Comparison of ENCODE assay signal across 31 mouse cellular contexts in the genomic region with DNA sequence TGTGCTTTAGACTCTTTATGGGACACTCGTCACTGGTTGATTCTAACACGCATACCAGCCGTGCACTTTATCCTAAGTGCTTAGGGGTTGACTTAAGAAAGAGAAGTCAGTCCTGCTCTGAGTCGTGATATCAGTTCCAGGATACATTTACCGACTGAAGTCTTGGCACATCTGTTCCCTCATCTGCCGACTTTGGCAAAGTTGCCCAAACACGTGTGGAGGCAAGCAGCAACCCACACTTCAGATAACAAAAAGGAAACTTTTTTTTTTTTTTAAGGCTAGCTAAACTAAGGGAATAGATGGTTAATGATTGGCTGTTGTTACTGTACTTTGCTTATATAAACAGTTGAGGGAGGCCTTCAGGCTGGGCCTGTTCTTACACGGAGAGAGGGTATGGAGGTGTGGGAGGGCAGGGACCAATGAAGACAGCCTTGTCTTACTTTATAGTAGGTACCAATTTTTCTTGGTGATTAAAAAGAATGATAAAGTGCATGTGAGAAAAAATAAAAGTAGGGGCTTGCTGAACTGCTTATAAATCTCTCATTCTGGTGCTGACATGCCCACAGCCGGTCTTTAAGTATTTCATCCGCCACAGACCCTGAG.
DNase-seq lines count a peak whose midpoint lies in the region; ATAC-seq and TF ChIP-seq lines count a peak whose summit lies in the region.
"Had no signal": no experiment of that assay in that cellular context is flagged by ENCODE, and none has a peak within 500 bp of the region (broad histone marks: within the 10 kb centered on the region; RNA-seq: fewer than 3 reads in every experiment).

No protein-coding gene starts in this region.

- H3K4me1 ChIP-seq in heart, embryonic 10.5 days: peaks cover 6% of the 10 kb centered on the region; the same call in 1 of the 2 replicates
- no peaks in the 10 kb centered on the region for H3K4me1 ChIP-seq in midbrain, embryonic 11.5 days (ENCODE audit: control insufficient read depth, insufficient read depth, low read length)
- peaks cover 3% of the 10 kb centered on the region; the same call in 1 of the 2 replicates for H3K4me1 ChIP-seq in midbrain, postnatal 0 days (ENCODE audit: insufficient read depth, low read length)
- H3K4me1 ChIP-seq in limb, embryonic 10.5 days: peaks cover 30% of the 10 kb centered on the region

- H3K36me3 ChIP-seq in heart, embryonic 10.5 days: no peaks in the 10 kb centered on the region
- H3K36me3 ChIP-seq in midbrain, embryonic 11.5 days (ENCODE audit: control insufficient read depth, insufficient read depth, low read length): no peaks in the 10 kb centered on the region
- H3K36me3 ChIP-seq in midbrain, postnatal 0 days (ENCODE audit: insufficient read depth, low read length): no peaks in the 10 kb centered on the region
- H3K36me3 ChIP-seq in limb, embryonic 10.5 days: no peaks in the 10 kb centered on the region
- H3K36me3 ChIP-seq: embryonic facial prominence, embryonic 12.5 days; forebrain, embryonic 15.5 days; G1E; heart, embryonic 12.5 days; heart, embryonic 15.5 days; hindbrain, embryonic 10.5 days; hindbrain, embryonic 13.5 days had no signal

- DNase-seq in heart, embryonic 10.5 days (ENCODE audit: low spot score): peak; percentile 59
- no peak for DNase-seq in heart, adult 9 months (ENCODE audit: low spot score in 2 of 2)
- peak; percentile 54 for DNase-seq in midbrain, embryonic 11.5 days (ENCODE audit: low spot score, missing footprints)
- DNase-seq in midbrain, postnatal 0 days (ENCODE audit: low spot score): no peak
- DNase-seq in brain, adult 2 months (ENCODE audit: low read depth, low spot score): peak; percentile 45
- peak; percentile 24 for DNase-seq in limb, embryonic 10.5 days (ENCODE audit: low spot score)
- no peak for DNase-seq in frontal cortex, postnatal 25 days (ENCODE audit: low spot score in 2 of 2)
- no peak for DNase-seq in embryo, embryonic 9.5 days (ENCODE audit: extremely low spot score)
- DNase-seq: adrenal gland, adult 2 months; adrenal gland, postnatal 14 days; B cell, adult 2 months; cerebellum, adult 11-12 months; cerebellum, adult 8-10 months; cerebellum, postnatal 10 days; cerebellum, postnatal 36 days; embryo, embryonic 11 days; gastrocnemius, postnatal 10 days; gastrocnemius, postnatal 36 days; heart, adult 2 months; heart, postnatal 10 days; heart, postnatal 36 days had no signal

- no peaks in the 10 kb centered on the region for H3K9me3 ChIP-seq in heart, embryonic 10.5 days
- no peaks in the 10 kb centered on the region for H3K9me3 ChIP-seq in midbrain, embryonic 11.5 days (ENCODE audit: control insufficient read depth, low read length)
- no peaks in the 10 kb centered on the region for H3K9me3 ChIP-seq in midbrain, postnatal 0 days (ENCODE audit: low read length)
- H3K9me3 ChIP-seq in limb, embryonic 10.5 days (replicated peaks): no peaks in the 10 kb centered on the region
- H3K9me3 ChIP-seq: embryonic facial prominence, embryonic 12.5 days; forebrain, embryonic 15.5 days; heart, embryonic 12.5 days; heart, embryonic 15.5 days; hindbrain, embryonic 10.5 days; hindbrain, embryonic 13.5 days had no signal

- no peak overlapping the region for H3K4me2 ChIP-seq in midbrain, embryonic 11.5 days
- no peak overlapping the region for H3K4me2 ChIP-seq in midbrain, postnatal 0 days (ENCODE audit: low read depth, low read length, poor library complexity, severe bottlenecking)
- H3K4me2 ChIP-seq: embryonic facial prominence, embryonic 12.5 days; forebrain, embryonic 15.5 days; heart, embryonic 12.5 days; heart, embryonic 15.5 days; hindbrain, embryonic 13.5 days had no signal

- no peak overlapping the region for H3K27ac ChIP-seq in heart, embryonic 10.5 days
- H3K27ac ChIP-seq in midbrain, embryonic 11.5 days (ENCODE audit: low read depth, low read length): no peak overlapping the region
- H3K27ac ChIP-seq in midbrain, postnatal 0 days (ENCODE audit: low read depth, low read length): no peak overlapping the region
- no peak overlapping the region for H3K27ac ChIP-seq in limb, embryonic 10.5 days
- H3K27ac ChIP-seq: embryonic facial prominence, embryonic 12.5 days; forebrain, embryonic 15.5 days; heart, adult 2 months; heart, embryonic 15.5 days; hindbrain, embryonic 10.5 days; hindbrain, embryonic 13.5 days had no signal

- H3K27me3 ChIP-seq in heart, embryonic 10.5 days (ENCODE audit: insufficient read depth, poor library complexity, severe bottlenecking): no peaks in the 10 kb centered on the region
- H3K27me3 ChIP-seq in midbrain, embryonic 11.5 days (ENCODE audit: control insufficient read depth, insufficient read depth, low read length): no peaks in the 10 kb centered on the region
- H3K27me3 ChIP-seq in midbrain, postnatal 0 days (ENCODE audit: insufficient read depth, low read length): no peaks in the 10 kb centered on the region
- H3K27me3 ChIP-seq in limb, embryonic 10.5 days (ENCODE audit: low read depth, poor library complexity, severe bottlenecking): no peaks in the 10 kb centered on the region
- H3K27me3 ChIP-seq: CH12.LX; embryonic facial prominence, embryonic 12.5 days; forebrain, embryonic 15.5 days; heart, embryonic 12.5 days; heart, embryonic 15.5 days; hindbrain, embryonic 13.5 days had no signal

- TF ChIP-seq CTCF in midbrain, postnatal 0 days (IDR thresholded peaks at IDR 0.05): no peak

- H3K9ac ChIP-seq in midbrain, embryonic 11.5 days (ENCODE audit: low read length): no peak overlapping the region
- H3K9ac ChIP-seq in midbrain, postnatal 0 days (replicated peaks; ENCODE audit: low read length, poor library complexity, severe bottlenecking): no peak overlapping the region
- H3K9ac ChIP-seq: embryonic facial prominence, embryonic 12.5 days; forebrain, embryonic 15.5 days; heart, embryonic 12.5 days; heart, embryonic 15.5 days; hindbrain, embryonic 13.5 days had no signal

- WGBS in heart, embryonic 10.5 days: 62% methylated on average over 10 of the region's 10 CpGs
- WGBS in midbrain, embryonic 11.5 days: 93% methylated on average over 10 of the region's 10 CpGs
- 88% methylated on average over 10 of the region's 10 CpGs for WGBS in midbrain, postnatal 0 days
- WGBS in limb, embryonic 10.5 days: 79% methylated on average over 10 of the region's 10 CpGs

- H3K4me3 ChIP-seq in heart, embryonic 10.5 days: no peak overlapping the region
- no peak overlapping the region for H3K4me3 ChIP-seq in midbrain, embryonic 11.5 days (ENCODE audit: low read depth, low read length)
- H3K4me3 ChIP-seq in midbrain, postnatal 0 days (ENCODE audit: low read depth, low read length): no peak overlapping the region
- H3K4me3 ChIP-seq in limb, embryonic 10.5 days: no peak overlapping the region
- H3K4me3 ChIP-seq: embryonic facial prominence, embryonic 12.5 days; forebrain, embryonic 15.5 days; heart, adult 2 months; heart, embryonic 12.5 days; heart, embryonic 15.5 days; hindbrain, embryonic 10.5 days; hindbrain, embryonic 13.5 days had no signal

- ATAC-seq in midbrain, embryonic 11.5 days (ENCODE audit: low FRiP score): no peak
- no peak for ATAC-seq in midbrain, postnatal 0 days (ENCODE audit: low FRiP score)
- ATAC-seq: forebrain, embryonic 15.5 days; hindbrain, embryonic 16.5 days; intestine, postnatal 0 days had no signal

Comparison
In these comparisons a context has a peak if more than half of its experiments do, and no peak if none do; other contexts are left out.
1. DNase-seq: peak in heart, embryonic 10.5 days (single experiment), midbrain, embryonic 11.5 days (single experiment), brain, adult 2 months (single experiment) and limb, embryonic 10.5 days (single experiment); none in heart, adult 9 months (0 of 2), midbrain, postnatal 0 days (single experiment), frontal cortex, postnatal 25 days (0 of 2) and embryo, embryonic 9.5 days (single experiment).